Mouse (Mus musculus) neural tube, embryonic 15.5 days (tissue): ENCODE results near the gene Tmed8. TPM values are rescaled to one million over a fixed set of nuclear protein-coding genes. Genes with fewer than 3 reads are reported as not detected.
"Not testable (repeated sequence)": the region's sequence is repeated elsewhere in the genome, so short reads cannot be mapped to it uniquely, and the experiment has no call there.

ENCODE experiments used
- ATAC-seq: fragments of 200-750 bp; cut with Nextera tagmentation; 2 replicates; pipeline ENCODE4 v1.8.0; 2017; ENCODE audit warnings: mild to moderate bottlenecking, moderate TSS enrichment, moderate library complexity; ENCODE audit not compliant: low FRiP score
- H3K27ac ChIP-seq: fragments of 300-500 bp; sonication (generic); replicated peaks from 2 replicates; pipeline ENCODE4 v1.5.1; 2015; ENCODE audit warnings: mild to moderate bottlenecking, inconsistent platforms
- H3K27me3 ChIP-seq: fragments of 300-500 bp; sonication (generic); replicated peaks from 2 replicates; pipeline ENCODE4 v1.6.1; 2015; ENCODE audit warnings: inconsistent platforms
- H3K36me3 ChIP-seq: fragments of 300-500 bp; sonication (generic); 2 replicates; pipeline ENCODE4 v1.6.1; 2015; ENCODE audit warnings: inconsistent platforms
- H3K4me1 ChIP-seq: fragments of 300-500 bp; sonication (generic); 2 replicates; pipeline ENCODE4 v1.6.1; 2015; ENCODE audit warnings: inconsistent platforms
- H3K4me2 ChIP-seq: fragments of 300-500 bp; sonication (generic); 2 replicates; pipeline ENCODE4 v1.6.1; 2015; ENCODE audit warnings: inconsistent platforms, mild to moderate bottlenecking, moderate library complexity
- H3K4me3 ChIP-seq: fragments of 300-500 bp; sonication (generic); replicated peaks from 2 replicates; pipeline ENCODE4 v1.5.1; 2015; ENCODE audit warnings: mild to moderate bottlenecking, inconsistent platforms
- H3K9ac ChIP-seq: fragments of 300-500 bp; sonication (generic); replicated peaks from 2 replicates; pipeline ENCODE4 v1.6.1; 2015; ENCODE audit warnings: mild to moderate bottlenecking, inconsistent platforms
- H3K9me3 ChIP-seq: fragments of 300-500 bp; sonication (generic); replicated peaks from 2 replicates; pipeline ENCODE4 v1.6.1; 2016; ENCODE audit warnings: inconsistent platforms
- WGBS: fragments of 180-500 bp; shearing (Covaris S2); methylation state at CpG from one replicate; pipeline ENCODE4 v1.1.7; 2015; ENCODE audit warnings: mixed read lengths; 5-methylcytosine and 5-hydroxymethylcytosine counted together
- polyA plus RNA-seq: library from polyadenylated mRNA; unstranded; fragments of >200 nt; fragmentation: Nextera tagmentation; extraction: Ambion mirVana; gene quantifications from 2 replicates; pipeline ENCODE4 v1.2.1, GENCODE M21; 2015

Tmed8 gene
- 4.4 and 4.6 TPM in 2 replicates for polyA plus RNA-seq

DNA sequence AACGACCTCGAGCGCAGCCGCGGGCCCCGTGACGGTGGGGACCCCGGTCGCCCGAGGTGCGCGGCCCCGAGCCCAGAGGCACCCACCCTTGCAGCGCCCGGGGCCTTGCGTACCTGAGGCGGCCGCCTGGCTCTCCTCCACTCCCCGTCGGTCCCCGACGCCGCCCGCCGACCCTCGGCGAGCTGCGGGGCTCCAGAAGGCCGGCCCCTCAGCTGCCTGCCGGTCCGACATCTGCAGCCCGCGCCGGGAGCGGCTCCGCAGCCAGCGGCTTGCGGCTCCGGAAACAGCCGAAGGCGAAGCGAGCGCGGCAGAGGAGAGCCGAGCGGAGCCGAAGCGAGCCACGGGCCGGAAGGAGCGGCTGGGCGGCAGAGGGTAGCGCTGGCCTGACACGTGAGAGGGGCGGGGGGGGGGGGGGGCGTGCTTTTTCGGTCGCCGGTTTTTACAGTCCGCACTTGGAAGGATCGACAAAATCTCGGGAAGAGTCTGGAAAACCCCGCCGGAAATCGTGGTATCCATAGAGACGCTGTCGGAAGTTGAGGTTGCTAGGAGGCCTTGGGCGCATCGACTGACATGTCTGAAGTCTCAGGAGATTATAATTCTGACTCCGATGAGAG is at the start of gene Tmed8:
Gene Tmed8 (minus strand): TSS at position 482 of the 614 bp plus-strand sequence.
- under 1% methylated on average over 61 of the region's 70 CpGs for WGBS
- H3K27me3 ChIP-seq = no peaks in the 10 kb centered on the region
- peak within 1 kb of the TSS; percentile 79 for H3K4me2 ChIP-seq

DNA sequence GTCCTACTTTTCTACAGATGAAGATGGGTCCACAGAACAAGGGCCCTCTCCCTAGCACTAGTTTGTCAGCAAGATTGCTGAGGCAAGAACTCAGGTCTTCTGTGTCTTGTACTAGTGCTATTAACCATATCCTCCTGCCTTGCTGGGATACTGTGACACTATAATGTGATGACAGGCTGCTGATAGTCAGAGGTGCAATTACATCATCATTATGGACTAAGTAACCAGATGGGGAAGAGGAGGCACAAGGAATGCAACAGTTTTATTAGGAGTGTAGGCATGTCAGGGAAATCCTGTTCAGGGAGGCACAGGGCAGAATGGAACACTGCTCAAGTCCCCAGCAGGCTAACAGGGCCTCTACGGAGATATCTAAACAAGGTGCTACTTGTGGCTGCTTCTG is 38.4 kb upstream of the Tmed8 start, which contains the start of gene Noxred1:
Gene Noxred1 (minus strand): TSS at position 101 of the 400 bp plus-strand sequence.
- Histone ChIP-seq H3K4me2 (no peak within 1 kb of the TSS), H3K4me3 (no peak within 1 kb of the TSS), H3K36me3 (peaks cover 53% of the 10 kb centered on the region), H3K4me1 (no peaks in the 10 kb centered on the region), H3K27ac (no peak within 1 kb of the TSS), H3K9ac (no peak within 1 kb of the TSS), H3K9me3 (no peaks in the 10 kb centered on the region), H3K27me3 (no peaks in the 10 kb centered on the region)
- 97% methylated on average over 1 of the region's 1 CpGs for WGBS
- no peak for ATAC-seq

More for the DNA sequence above, at the start of gene Tmed8:
- H3K9ac ChIP-seq = peak within 1 kb of the TSS; percentile 84
- no peaks in the 10 kb centered on the region for H3K36me3 ChIP-seq
- H3K4me1 ChIP-seq = peaks cover 15% of the 10 kb centered on the region
- ATAC-seq = peak; percentile 95
- H3K9me3 ChIP-seq = no peaks in the 10 kb centered on the region
- peak within 1 kb of the TSS; percentile 65 for H3K4me3 ChIP-seq
- peak within 1 kb of the TSS; percentile 90 for H3K27ac ChIP-seq

DNA sequence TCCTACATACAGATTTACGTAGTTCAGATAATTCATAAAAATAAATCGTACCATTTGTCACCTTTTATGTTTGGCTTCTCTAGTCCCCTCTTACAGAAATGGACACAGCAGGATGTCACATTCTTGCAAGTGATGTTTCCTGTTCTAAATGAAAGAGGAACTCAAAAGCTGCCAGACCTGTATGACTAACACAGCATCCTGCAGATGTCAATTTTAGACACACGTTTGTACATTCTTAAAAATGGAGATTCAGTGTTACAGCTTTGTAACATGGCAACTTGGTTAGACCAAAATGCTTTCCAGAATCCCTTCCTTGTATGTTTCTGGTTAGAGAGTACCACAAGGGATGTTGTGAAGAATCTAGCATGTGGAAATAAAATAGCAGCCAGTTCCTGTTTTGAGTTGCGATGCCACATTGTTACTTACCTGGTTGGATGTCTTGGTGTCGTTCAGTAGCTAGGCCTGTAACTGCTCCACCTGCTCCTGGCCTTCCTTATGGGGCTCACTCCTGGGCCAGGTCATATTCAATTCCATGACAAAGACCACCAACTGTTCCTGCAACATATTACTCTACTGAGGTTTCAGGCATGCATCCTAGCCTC is 36.7 kb upstream of the Tmed8 start:
- no peak overlapping the region for H3K4me2 ChIP-seq
- no peaks in the 10 kb centered on the region for H3K27me3 ChIP-seq
- H3K9me3 ChIP-seq = no peaks in the 10 kb centered on the region
- H3K27ac ChIP-seq = no peak overlapping the region
- H3K36me3 ChIP-seq = peaks cover 45% of the 10 kb centered on the region
- H3K9ac ChIP-seq = no peak overlapping the region
- H3K4me3 ChIP-seq = no peak overlapping the region
- no peak for ATAC-seq
- no peaks in the 10 kb centered on the region for H3K4me1 ChIP-seq
- 84% methylated on average over 5 of the region's 5 CpGs for WGBS

DNA sequence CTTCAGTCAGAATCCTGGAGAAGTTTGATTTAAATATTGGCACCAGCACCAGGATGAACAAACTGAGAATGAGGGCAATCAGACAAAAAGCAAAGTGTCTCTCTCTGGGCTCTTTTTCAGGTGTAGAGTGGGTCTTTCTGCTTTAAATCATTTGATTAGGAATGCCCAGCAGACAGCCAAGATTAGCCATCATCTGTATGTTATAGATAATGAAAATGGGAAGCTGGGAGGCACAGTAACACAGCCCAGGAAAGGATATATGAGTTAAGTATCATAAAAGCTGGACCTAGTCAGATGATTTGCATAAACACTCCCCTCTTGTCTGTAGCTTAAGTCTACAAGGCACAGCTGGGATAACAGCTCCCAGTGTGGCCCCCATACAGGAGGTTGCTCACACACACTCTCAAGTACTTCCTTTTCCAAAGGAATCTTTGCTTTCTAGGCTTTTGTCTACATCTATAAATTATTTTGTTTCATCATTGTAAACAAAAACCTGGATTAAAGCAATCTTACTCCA is 30.2 kb upstream of the Tmed8 start:
- no peak for ATAC-seq
- no peaks in the 10 kb centered on the region for H3K9me3 ChIP-seq
- no peak overlapping the region for H3K9ac ChIP-seq
- no peak overlapping the region for H3K4me3 ChIP-seq
- H3K4me2 ChIP-seq = no peak overlapping the region
- no peak overlapping the region for H3K27ac ChIP-seq
- H3K4me1 ChIP-seq = no peaks in the 10 kb centered on the region
- no peaks in the 10 kb centered on the region for H3K27me3 ChIP-seq
- H3K36me3 ChIP-seq = no peaks in the 10 kb centered on the region

GRCm38 (mm10) chr12:87229633-87230032 is 29.4 kb upstream of the Tmed8 start:
- ATAC-seq = no peak
- Histone ChIP-seq H3K9me3 (no peaks in the 10 kb centered on the region), H3K36me3 (no peaks in the 10 kb centered on the region), H3K4me2 (no peak overlapping the region), H3K27ac (no peak overlapping the region), H3K4me3 (no peak overlapping the region), H3K9ac (no peak overlapping the region), H3K27me3 (no peaks in the 10 kb centered on the region), H3K4me1 (no peaks in the 10 kb centered on the region)
- 86% methylated on average over 2 of the region's 2 CpGs for WGBS

- Histone ChIP-seq H3K4me2 (no peak overlapping the region), H3K4me1 (no peaks in the 10 kb centered on the region), H3K4me3 (no peak overlapping the region), H3K27ac (no peak overlapping the region), H3K9ac (no peak overlapping the region), H3K27me3 (no peaks in the 10 kb centered on the region), H3K36me3 (no peaks in the 10 kb centered on the region), H3K9me3 (no peaks in the 10 kb centered on the region)
- 75% methylated on average over 7 of the region's 7 CpGs for WGBS
- no peak for ATAC-seq
Observed at GRCm38 (mm10) chr12:87226801-87227200, 26.5 kb upstream of the Tmed8 start.

GRCm38 (mm10) chr12:87224950-87225349 is 24.7 kb upstream of the Tmed8 start:
- H3K4me2 ChIP-seq = no peak overlapping the region
- H3K4me1 ChIP-seq = no peaks in the 10 kb centered on the region
- no peaks in the 10 kb centered on the region for H3K27me3 ChIP-seq
- WGBS = 80% methylated on average over 10 of the region's 10 CpGs
- no peaks in the 10 kb centered on the region for H3K9me3 ChIP-seq
- no peak overlapping the region for H3K9ac ChIP-seq
- no peak overlapping the region for H3K4me3 ChIP-seq
- no peaks in the 10 kb centered on the region for H3K36me3 ChIP-seq
- ATAC-seq = no peak
- H3K27ac ChIP-seq = no peak overlapping the region

DNA sequence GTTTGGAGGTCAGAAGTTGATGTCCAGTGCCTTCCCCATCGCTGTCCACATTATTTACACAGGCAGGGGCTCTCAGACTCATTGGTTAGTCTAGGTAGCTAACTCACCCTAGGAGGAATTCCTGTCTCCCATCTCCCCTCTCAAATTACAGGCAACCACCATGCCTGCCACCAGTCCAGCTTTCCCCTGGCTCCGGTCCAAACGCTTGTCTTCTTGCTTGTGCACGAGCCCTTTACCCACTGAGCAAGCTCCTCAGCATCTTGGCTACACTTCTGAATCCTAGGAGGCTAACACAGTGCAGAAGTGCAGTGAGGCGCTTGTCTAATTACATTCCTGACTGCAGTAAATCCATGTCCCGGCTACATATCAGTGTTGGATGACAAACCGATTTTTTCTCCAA is 19.1 kb upstream of the Tmed8 start:
- ATAC-seq = no peak
- WGBS = 73% methylated on average over 7 of the region's 7 CpGs

DNA sequence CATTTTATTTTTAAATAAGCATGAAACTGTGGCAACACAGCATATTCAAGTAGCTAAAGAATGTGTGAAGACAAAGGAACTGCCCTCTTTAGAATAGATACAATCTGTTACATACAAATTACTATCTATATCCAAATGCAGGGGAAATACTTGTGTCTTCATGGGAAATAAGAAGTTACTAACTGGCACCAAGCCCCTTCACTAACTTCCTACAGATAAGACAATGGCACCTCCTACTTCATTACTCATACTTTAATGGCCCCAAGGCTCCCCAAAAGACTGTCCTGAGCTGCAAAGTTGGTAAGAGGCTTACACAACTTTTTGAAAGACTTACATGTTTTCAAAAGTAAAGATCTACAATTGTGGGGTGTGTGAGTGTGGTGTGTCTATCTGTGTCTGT is 17.3 kb upstream of the Tmed8 start:
- Histone ChIP-seq H3K4me3 (no peak overlapping the region), H3K27ac (no peak overlapping the region), H3K9me3 (no peaks in the 10 kb centered on the region), H3K4me2 (no peak overlapping the region), H3K27me3 (no peaks in the 10 kb centered on the region), H3K36me3 (no peaks in the 10 kb centered on the region), H3K4me1 (no peaks in the 10 kb centered on the region), H3K9ac (no peak overlapping the region)
- no peak for ATAC-seq

More for the DNA sequence above, 19.1 kb upstream of the Tmed8 start:
- Histone ChIP-seq H3K27ac (no peak overlapping the region), H3K4me2 (no peak overlapping the region), H3K4me1 (no peaks in the 10 kb centered on the region), H3K9me3 (no peaks in the 10 kb centered on the region), H3K4me3 (no peak overlapping the region), H3K9ac (no peak overlapping the region), H3K27me3 (no peaks in the 10 kb centered on the region), H3K36me3 (no peaks in the 10 kb centered on the region)

- ATAC-seq = no peak
- H3K4me3 ChIP-seq = no peak overlapping the region
- no peaks in the 10 kb centered on the region for H3K4me1 ChIP-seq
- H3K9me3 ChIP-seq = no peaks in the 10 kb centered on the region
- H3K27ac ChIP-seq = no peak overlapping the region
- WGBS = 73% methylated on average over 2 of the region's 2 CpGs
- H3K9ac ChIP-seq = no peak overlapping the region
- no peak overlapping the region for H3K4me2 ChIP-seq
- no peaks in the 10 kb centered on the region for H3K36me3 ChIP-seq
- H3K27me3 ChIP-seq = no peaks in the 10 kb centered on the region
Observed at GRCm38 (mm10) chr12:87216053-87216452, 15.8 kb upstream of the Tmed8 start.

DNA sequence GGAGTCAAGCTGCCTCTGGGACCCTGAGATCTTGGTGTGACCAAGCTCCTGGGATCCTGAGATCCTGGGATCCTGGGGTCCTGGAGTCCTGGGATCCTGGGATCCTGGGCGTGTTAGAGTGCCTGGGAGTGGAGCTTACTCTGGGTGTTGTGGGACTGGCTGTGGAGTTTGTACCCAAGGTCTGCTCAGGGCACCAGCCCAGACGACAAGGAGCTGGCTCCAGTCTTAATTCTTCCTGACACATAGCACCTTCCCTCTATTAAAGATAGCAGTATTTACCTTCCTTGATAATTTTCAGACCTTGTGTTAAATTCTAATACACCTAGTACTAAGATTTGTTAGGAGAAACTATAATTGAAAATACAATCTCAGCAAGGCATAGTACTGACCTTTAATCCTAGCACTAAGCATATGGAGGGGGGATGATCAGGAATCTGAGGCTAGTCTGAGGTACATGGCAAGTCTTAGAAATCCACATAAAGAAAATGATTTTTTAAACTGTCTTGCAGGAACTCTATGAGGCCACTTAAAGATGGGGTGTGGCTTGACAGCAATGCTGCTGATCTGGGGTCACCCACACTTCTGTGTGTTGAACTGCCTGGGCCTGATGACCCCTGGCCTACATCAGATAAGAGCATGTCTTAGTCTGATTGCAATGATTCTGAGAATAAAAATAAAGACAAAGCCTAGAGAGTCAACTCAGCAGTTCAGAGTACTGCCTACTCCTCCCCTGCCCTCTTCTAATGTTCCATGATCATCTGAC is 12.8 kb upstream of the Tmed8 start:
- Histone ChIP-seq H3K4me1 (no peaks in the 10 kb centered on the region), H3K36me3 (no peaks in the 10 kb centered on the region), H3K4me2 (no peak overlapping the region), H3K27me3 (no peaks in the 10 kb centered on the region), H3K27ac (no peak overlapping the region), H3K4me3 (no peak overlapping the region), H3K9ac (no peak overlapping the region), H3K9me3 (no peaks in the 10 kb centered on the region)
- WGBS = 60% methylated on average over 2 of the region's 2 CpGs
- no peak for ATAC-seq

GRCm38 (mm10) chr12:87205789-87206188 is 5.5 kb upstream of the Tmed8 start:
- not testable (repeated sequence) for H3K4me3 ChIP-seq, H3K27ac ChIP-seq, ATAC-seq, H3K4me2 ChIP-seq, H3K9ac ChIP-seq, H3K27me3 ChIP-seq, H3K4me1 ChIP-seq, H3K36me3 ChIP-seq, H3K9me3 ChIP-seq
- WGBS = 95% methylated on average over 5 of the region's 5 CpGs
